29 mouse cellular contexts compared by ENCODE assay signal in the genomic region with DNA sequence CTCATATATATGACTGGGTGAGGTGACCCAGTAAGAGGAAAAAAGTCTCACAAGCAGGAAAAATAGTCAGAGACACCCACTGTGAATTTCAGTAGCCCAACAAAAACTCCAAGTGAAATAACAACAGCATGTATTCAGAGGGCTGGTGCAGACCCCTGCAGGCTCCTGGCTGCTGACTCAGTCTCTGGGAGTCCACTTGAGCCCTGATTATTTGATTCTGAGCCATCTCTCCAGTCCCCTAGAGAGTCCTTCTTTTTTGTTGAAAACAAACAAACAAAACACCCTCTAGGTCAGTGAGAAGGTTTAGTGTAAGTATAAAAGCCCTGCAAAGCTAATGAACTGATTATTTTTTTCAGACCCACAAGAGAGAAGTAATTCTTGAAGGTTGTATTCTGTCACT.
DNase-seq lines count a peak whose midpoint lies in the region; ATAC-seq and TF ChIP-seq lines count a peak whose summit lies in the region.
"Had no signal": no experiment of that assay in that cellular context is flagged by ENCODE, and none has a peak within 500 bp of the region (broad histone marks: within the 10 kb centered on the region; RNA-seq: fewer than 3 reads in every experiment).

No protein-coding gene starts in this region.

- H3K27me3 ChIP-seq in forebrain, postnatal 0 days (ENCODE audit: insufficient read depth, low read length), result no peaks in the 10 kb centered on the region
- H3K27me3 ChIP-seq in forebrain, embryonic 11.5 days (ENCODE audit: control insufficient read depth, insufficient read depth, low read length), result no peaks in the 10 kb centered on the region
- H3K27me3 ChIP-seq in midbrain, embryonic 13.5 days, result no peaks in the 10 kb centered on the region
- no peaks in the 10 kb centered on the region for H3K27me3 ChIP-seq in midbrain, embryonic 11.5 days (ENCODE audit: control insufficient read depth, insufficient read depth, low read length)
- no peaks in the 10 kb centered on the region for H3K27me3 ChIP-seq in midbrain, embryonic 15.5 days (replicated peaks)
- H3K27me3 ChIP-seq in liver, embryonic 11.5 days (replicated peaks; ENCODE audit: control insufficient read depth, insufficient read depth, low read length), result no peaks in the 10 kb centered on the region
- H3K27me3 ChIP-seq: embryonic facial prominence, embryonic 13.5 days; forebrain, embryonic 12.5 days; kidney, embryonic 15.5 days; limb, embryonic 15.5 days; neural tube, embryonic 15.5 days had no signal

- no peak for TF ChIP-seq CTCF in forebrain, postnatal 0 days (IDR thresholded peaks at IDR 0.05; ENCODE audit: low read depth)

- no peak for DNase-seq in forebrain, postnatal 0 days
- no peak for DNase-seq in forebrain, embryonic 11.5 days (ENCODE audit: low spot score)
- DNase-seq in midbrain, embryonic 11.5 days (ENCODE audit: low spot score, missing footprints), result no peak
- no peak for DNase-seq in liver, embryonic 11.5 days (ENCODE audit: low spot score)
- DNase-seq: adrenal gland, postnatal 25 days; B cell, adult 2 months; cerebellum, adult 9-10 months; gastrocnemius, adult 2 months; gastrocnemius, postnatal 36 days; heart, adult 18-20 months; heart, postnatal 4 days; kidney, adult 18-20 months; kidney, postnatal 36 days; lung, adult 2 months; lung, postnatal 10 days; retina, postnatal 1 day; right cerebral cortex, postnatal 14 days had no signal

- H3K27ac ChIP-seq in forebrain, postnatal 0 days (ENCODE audit: low read depth, low read length), result no peak overlapping the region
- no peak overlapping the region for H3K27ac ChIP-seq in forebrain, embryonic 11.5 days (ENCODE audit: low read depth, low read length)
- no peak overlapping the region for H3K27ac ChIP-seq in midbrain, embryonic 13.5 days
- no peak overlapping the region for H3K27ac ChIP-seq in midbrain, embryonic 11.5 days (ENCODE audit: low read depth, low read length)
- no peak overlapping the region for H3K27ac ChIP-seq in midbrain, embryonic 15.5 days
- H3K27ac ChIP-seq in liver, embryonic 11.5 days (ENCODE audit: low read depth, low read length), result no peak overlapping the region
- H3K27ac ChIP-seq: embryonic facial prominence, embryonic 13.5 days; forebrain, embryonic 12.5 days; gastrocnemius, adult 2 months; kidney, embryonic 15.5 days; layer of hippocampus, adult 2 months; limb, embryonic 10.5 days; limb, embryonic 15.5 days; liver, embryonic 14.5 days; macrophage; neural tube, embryonic 15.5 days had no signal

- H3K9me3 ChIP-seq in forebrain, postnatal 0 days (ENCODE audit: low read length), result no peaks in the 10 kb centered on the region
- H3K9me3 ChIP-seq in forebrain, embryonic 11.5 days (ENCODE audit: control insufficient read depth, low read length), result no peaks in the 10 kb centered on the region
- no peaks in the 10 kb centered on the region for H3K9me3 ChIP-seq in midbrain, embryonic 13.5 days
- no peaks in the 10 kb centered on the region for H3K9me3 ChIP-seq in midbrain, embryonic 11.5 days (ENCODE audit: control insufficient read depth, low read length)
- H3K9me3 ChIP-seq in midbrain, embryonic 15.5 days, result no peaks in the 10 kb centered on the region
- no peaks in the 10 kb centered on the region for H3K9me3 ChIP-seq in liver, embryonic 11.5 days (ENCODE audit: control insufficient read depth, low read length)
- H3K9me3 ChIP-seq: embryonic facial prominence, embryonic 13.5 days; forebrain, embryonic 12.5 days; kidney, embryonic 15.5 days; limb, embryonic 10.5 days; limb, embryonic 15.5 days; neural tube, embryonic 15.5 days had no signal

- no peak overlapping the region for H3K4me2 ChIP-seq in forebrain, postnatal 0 days (ENCODE audit: low read depth)
- no peak overlapping the region for H3K4me2 ChIP-seq in forebrain, embryonic 11.5 days (ENCODE audit: low read depth, low read length, severe bottlenecking)
- no peak overlapping the region for H3K4me2 ChIP-seq in midbrain, embryonic 13.5 days (replicated peaks)
- no peak overlapping the region for H3K4me2 ChIP-seq in midbrain, embryonic 11.5 days
- H3K4me2 ChIP-seq in midbrain, embryonic 15.5 days, result no peak overlapping the region
- no peak overlapping the region for H3K4me2 ChIP-seq in liver, embryonic 11.5 days
- H3K4me2 ChIP-seq: embryonic facial prominence, embryonic 13.5 days; forebrain, embryonic 12.5 days; heart, embryonic 11.5 days; kidney, embryonic 15.5 days; limb, embryonic 15.5 days; neural tube, embryonic 15.5 days had no signal

- H3K36me3 ChIP-seq in forebrain, postnatal 0 days (ENCODE audit: insufficient read depth), result no peaks in the 10 kb centered on the region
- no peaks in the 10 kb centered on the region for H3K36me3 ChIP-seq in forebrain, embryonic 11.5 days (ENCODE audit: control insufficient read depth, insufficient read depth, low read length)
- H3K36me3 ChIP-seq in midbrain, embryonic 13.5 days, result no peaks in the 10 kb centered on the region
- no peaks in the 10 kb centered on the region for H3K36me3 ChIP-seq in midbrain, embryonic 11.5 days (ENCODE audit: control insufficient read depth, insufficient read depth, low read length)
- H3K36me3 ChIP-seq in midbrain, embryonic 15.5 days (replicated peaks), result no peaks in the 10 kb centered on the region
- no peaks in the 10 kb centered on the region for H3K36me3 ChIP-seq in liver, embryonic 11.5 days (ENCODE audit: control insufficient read depth, insufficient read depth, low read length)
- H3K36me3 ChIP-seq: embryonic facial prominence, embryonic 13.5 days; forebrain, embryonic 12.5 days; kidney, embryonic 15.5 days; limb, embryonic 10.5 days; limb, embryonic 15.5 days; neural tube, embryonic 15.5 days had no signal

- ATAC-seq in forebrain, postnatal 0 days, result peak; percentile 40; the same call in 1 of the 2 replicates
- no peak for ATAC-seq in forebrain, embryonic 11.5 days (replicated peaks; ENCODE audit: low FRiP score)
- ATAC-seq in midbrain, embryonic 13.5 days, result peak; percentile 53
- no peak for ATAC-seq in midbrain, embryonic 11.5 days (ENCODE audit: low FRiP score)
- ATAC-seq in midbrain, embryonic 15.5 days (replicated peaks), result peak; percentile 70
- ATAC-seq in liver, embryonic 11.5 days (replicated peaks; ENCODE audit: low FRiP score), result no peak

- H3K4me1 ChIP-seq in forebrain, postnatal 0 days (ENCODE audit: insufficient read depth), result no peaks in the 10 kb centered on the region
- H3K4me1 ChIP-seq in forebrain, embryonic 11.5 days (replicated peaks; ENCODE audit: control insufficient read depth, insufficient read depth, low read length), result no peaks in the 10 kb centered on the region
- H3K4me1 ChIP-seq in midbrain, embryonic 13.5 days (replicated peaks), result peaks cover 6% of the 10 kb centered on the region
- no peaks in the 10 kb centered on the region for H3K4me1 ChIP-seq in midbrain, embryonic 11.5 days (ENCODE audit: control insufficient read depth, insufficient read depth, low read length)
- peaks cover 3% of the 10 kb centered on the region; the same call in 1 of the 2 replicates for H3K4me1 ChIP-seq in midbrain, embryonic 15.5 days
- no peaks in the 10 kb centered on the region for H3K4me1 ChIP-seq in liver, embryonic 11.5 days (replicated peaks; ENCODE audit: control insufficient read depth, insufficient read depth, low read length)
- H3K4me1 ChIP-seq: embryonic facial prominence, embryonic 13.5 days; kidney, embryonic 15.5 days; limb, embryonic 10.5 days; limb, embryonic 15.5 days; neural tube, embryonic 15.5 days had no signal

- no peak overlapping the region for H3K9ac ChIP-seq in forebrain, postnatal 0 days
- no peak overlapping the region for H3K9ac ChIP-seq in forebrain, embryonic 11.5 days (ENCODE audit: low read length)
- H3K9ac ChIP-seq in midbrain, embryonic 13.5 days (replicated peaks), result no peak overlapping the region
- H3K9ac ChIP-seq in midbrain, embryonic 11.5 days (ENCODE audit: low read length), result no peak overlapping the region
- no peak overlapping the region for H3K9ac ChIP-seq in midbrain, embryonic 15.5 days
- no peak overlapping the region for H3K9ac ChIP-seq in liver, embryonic 11.5 days (ENCODE audit: low read depth, low read length)
- H3K9ac ChIP-seq: embryonic facial prominence, embryonic 13.5 days; forebrain, embryonic 12.5 days; kidney, embryonic 15.5 days; limb, embryonic 15.5 days; liver, embryonic 14.5 days; neural tube, embryonic 15.5 days had no signal

- H3K4me3 ChIP-seq in forebrain, postnatal 0 days (ENCODE audit: low read depth, low read length), result no peak overlapping the region
- H3K4me3 ChIP-seq in forebrain, embryonic 11.5 days (ENCODE audit: low read depth, low read length), result no peak overlapping the region
- H3K4me3 ChIP-seq in midbrain, embryonic 13.5 days (replicated peaks), result no peak overlapping the region
- H3K4me3 ChIP-seq in midbrain, embryonic 11.5 days (ENCODE audit: low read depth, low read length), result no peak overlapping the region
- no peak overlapping the region for H3K4me3 ChIP-seq in midbrain, embryonic 15.5 days
- no peak overlapping the region for H3K4me3 ChIP-seq in liver, embryonic 11.5 days (ENCODE audit: low read depth, low read length)
- H3K4me3 ChIP-seq: embryonic facial prominence, embryonic 13.5 days; forebrain, embryonic 12.5 days; gastrocnemius, adult 2 months; kidney, embryonic 15.5 days; layer of hippocampus, adult 2 months; limb, embryonic 10.5 days; limb, embryonic 15.5 days; neural tube, embryonic 15.5 days had no signal

Comparison
In these comparisons a context has a peak if more than half of its experiments do, and no peak if none do; other contexts are left out.
1. ATAC-seq: peak in forebrain, postnatal 0 days (single experiment), midbrain, embryonic 13.5 days (single experiment) and midbrain, embryonic 15.5 days (single experiment); none in forebrain, embryonic 11.5 days (single experiment), midbrain, embryonic 11.5 days (single experiment) and liver, embryonic 11.5 days (single experiment).